Mouse (Mus musculus) stomach, postnatal 0 days (tissue): ENCODE results near the gene Nxn.

ENCODE experiments used
- CTCF ChIP-seq: IDR thresholded peaks from 2 replicates; pipeline ENCODE4 v1.5.1; 2016; ENCODE audit warnings: antibody characterized with exemption, low read depth, mild to moderate bottlenecking, moderate library complexity
- EP300 ChIP-seq: optimal IDR thresholded peaks from 2 replicates; pipeline ENCODE3; 2016; ENCODE audit warnings: antibody characterized with exemption

GRCm38 (mm10) chr11:76279971-76280370 lies 119.0 kb downstream of the Nxn start:
- TF ChIP-seq EP300 (no peak), CTCF (no peak)
